Mouse (Mus musculus) midbrain, postnatal 0 days (tissue): ENCODE results near the gene St6gal1. TPM values are rescaled to one million over a fixed set of nuclear protein-coding genes. Genes with fewer than 3 reads are reported as not detected.

Source experiments
- ATAC-seq: fragments of 200-750 bp; cut with Nextera tagmentation; 2 replicates; pipeline ENCODE4 v1.8.0; 2017; ENCODE audit warnings: moderate number of reproducible peaks, mild to moderate bottlenecking, moderate TSS enrichment, moderate library complexity; ENCODE audit not compliant: low FRiP score
- DNase-seq: peaks from one replicate; pipeline ENCODE4 v3.0.0-alpha.2; 2015; ENCODE audit warnings: low spot score
- H3K27ac ChIP-seq: fragments of 300-500 bp; sonication (generic); 2 replicates; pipeline ENCODE4 v1.5.1; 2014; ENCODE audit warnings: low read depth, mild to moderate bottlenecking, low read length, mixed read lengths
- H3K27me3 ChIP-seq: fragments of 300-500 bp; sonication (generic); 2 replicates; pipeline ENCODE4 v1.6.1; 2014; ENCODE audit warnings: low read length, control low read depth, mixed read lengths; ENCODE audit not compliant: insufficient read depth
- H3K36me3 ChIP-seq: fragments of 300-500 bp; sonication (generic); 2 replicates; pipeline ENCODE4 v1.6.1; 2014; ENCODE audit warnings: low read length, control low read depth, mixed read lengths; ENCODE audit not compliant: insufficient read depth
- H3K4me1 ChIP-seq: fragments of 300-500 bp; sonication (generic); 2 replicates; pipeline ENCODE4 v1.6.1; 2014; ENCODE audit warnings: mild to moderate bottlenecking, control low read depth, antibody characterized with exemption, low read length, mixed read lengths; ENCODE audit not compliant: insufficient read depth
- H3K4me2 ChIP-seq: fragments of 300-500 bp; sonication (generic); 2 replicates; pipeline ENCODE4 v1.6.1; 2014; ENCODE audit warnings: low read depth, mild to moderate bottlenecking, low read length, mixed read lengths; ENCODE audit not compliant: poor library complexity, severe bottlenecking
- H3K4me3 ChIP-seq: fragments of 300-500 bp; sonication (generic); 2 replicates; pipeline ENCODE4 v1.5.1; 2014; ENCODE audit warnings: low read depth, mild to moderate bottlenecking, low read length, moderate library complexity
- H3K9ac ChIP-seq: fragments of 300-500 bp; sonication (generic); replicated peaks from 2 replicates; pipeline ENCODE4 v1.6.1; 2014; ENCODE audit warnings: mild to moderate bottlenecking, low read length, moderate library complexity, mixed read lengths; ENCODE audit not compliant: poor library complexity, severe bottlenecking
- H3K9me3 ChIP-seq: fragments of 300-500 bp; sonication (generic); 2 replicates; pipeline ENCODE4 v1.6.1; 2016; ENCODE audit warnings: low read length, control low read depth
- CTCF ChIP-seq: IDR thresholded peaks from 2 replicates; pipeline ENCODE4 v1.5.1; 2016; ENCODE audit warnings: antibody characterized with exemption, mild to moderate bottlenecking
- WGBS: fragments of 180-500 bp; shearing (Covaris S2); extraction: QIAGEN DNeasy Blood & Tissue Kit; methylation state at CpG from one replicate; pipeline ENCODE4 v1.1.7; 2014; 5-methylcytosine and 5-hydroxymethylcytosine counted together
- polyA plus RNA-seq: library from polyadenylated mRNA; unstranded; fragments of >200 nt; fragmentation: Nextera tagmentation; extraction: Ambion mirVana; gene quantifications from 2 replicates; pipeline ENCODE4 v1.2.1, GENCODE M21; 2015
- total RNA-seq: library from RNA; depleted of rRNA; stranded (reverse); fragments of >200 nt; gene quantifications from 2 replicates; pipeline ENCODE4 v1.2.3, GENCODE M21; 2014

The St6gal1 gene
- total and polyA plus RNA-seq, 2 experiments from 2014 or later, result 12.0 to 20.6 TPM

GRCm38 (mm10) chr16:23225069-23225721 is 655 bp downstream of the St6gal1 start:
- H3K4me1 ChIP-seq, result no peaks in the 10 kb centered on the region; the same call in 1 of the 2 replicates
- WGBS, result 1% methylated on average over 42 of the region's 46 CpGs
- peak overlapping the region; percentile 72 for H3K27ac ChIP-seq
- H3K27me3 ChIP-seq, result no peaks in the 10 kb centered on the region
- H3K9me3 ChIP-seq, result no peaks in the 10 kb centered on the region
- H3K9ac ChIP-seq, result peak overlapping the region; percentile 71
- peak overlapping the region; percentile 91 for H3K4me2 ChIP-seq
- no peak for TF ChIP-seq CTCF
- peak overlapping the region; percentile 79 for H3K4me3 ChIP-seq
- no peaks in the 10 kb centered on the region for H3K36me3 ChIP-seq
- DNase-seq, result peak; percentile 56
- peak; percentile 83 for ATAC-seq

- peak overlapping the region; percentile 71 for H3K9ac ChIP-seq
- H3K27me3 ChIP-seq, result no peaks in the 10 kb centered on the region
- peak overlapping the region; percentile 72 for H3K27ac ChIP-seq
- WGBS, result under 1% methylated on average over 28 of the region's 28 CpGs
- peak overlapping the region; percentile 91 for H3K4me2 ChIP-seq
- peak; percentile 66 for DNase-seq
- peak; percentile 61 for TF ChIP-seq CTCF
- H3K4me3 ChIP-seq, result peak overlapping the region; percentile 79
- no peaks in the 10 kb centered on the region for H3K9me3 ChIP-seq
- no peaks in the 10 kb centered on the region; the same call in 1 of the 2 replicates for H3K4me1 ChIP-seq
- ATAC-seq, result peak; percentile 36; the same call in 1 of the 2 replicates
- no peaks in the 10 kb centered on the region for H3K36me3 ChIP-seq
Measured at GRCm38 (mm10) chr16:23225821-23226600, 1.5 kb downstream of the St6gal1 start.

- peak overlapping the region; percentile 91 for H3K4me2 ChIP-seq
- ATAC-seq, result no peak
- WGBS, result 6% methylated on average over 14 of the region's 14 CpGs
Measured at GRCm38 (mm10) chr16:23226601-23227351, 2.2 kb downstream of the St6gal1 start.

GRCm38 (mm10) chr16:23227851-23228250 is 3.3 kb downstream of the St6gal1 start:
- no peaks in the 10 kb centered on the region; the same call in 1 of the 2 replicates for H3K4me1 ChIP-seq
- H3K4me2 ChIP-seq, result peak overlapping the region; percentile 91
- no peaks in the 10 kb centered on the region for H3K36me3 ChIP-seq
- 0 out of 2 replicates have a peak overlapping the region, but pooled peaks have one; percentile 79 for H3K4me3 ChIP-seq
- DNase-seq (no peak), ATAC-seq (no peak)
- H3K9ac ChIP-seq, result no peak overlapping the region
- H3K27ac ChIP-seq, result no peak overlapping the region
- TF ChIP-seq CTCF, result no peak
- WGBS, result 29% methylated on average over 6 of the region's 6 CpGs
- no peaks in the 10 kb centered on the region for H3K9me3 ChIP-seq
- no peaks in the 10 kb centered on the region for H3K27me3 ChIP-seq

More at GRCm38 (mm10) chr16:23226601-23227351, 2.2 kb downstream of the St6gal1 start:
- no peaks in the 10 kb centered on the region for H3K27me3 ChIP-seq
- no peak for TF ChIP-seq CTCF
- H3K4me1 ChIP-seq, result no peaks in the 10 kb centered on the region; the same call in 1 of the 2 replicates
- peak overlapping the region; percentile 72 for H3K27ac ChIP-seq
- no peaks in the 10 kb centered on the region for H3K36me3 ChIP-seq
- DNase-seq, result peak; percentile 66
- H3K9me3 ChIP-seq, result no peaks in the 10 kb centered on the region
- H3K4me3 ChIP-seq, result peak overlapping the region; percentile 79
- peak overlapping the region; percentile 71 for H3K9ac ChIP-seq

- H3K4me2 ChIP-seq, result peak overlapping the region; percentile 91; the same call in 1 of the 2 replicates
- no peak for TF ChIP-seq CTCF
Measured at GRCm38 (mm10) chr16:23228486-23228885, 3.9 kb downstream of the St6gal1 start.

More at GRCm38 (mm10) chr16:23228486-23228885, 3.9 kb downstream of the St6gal1 start:
- ATAC-seq, result no peak
- H3K27ac ChIP-seq, result no peak overlapping the region
- no peaks in the 10 kb centered on the region for H3K9me3 ChIP-seq
- no peaks in the 10 kb centered on the region for H3K27me3 ChIP-seq
- no peaks in the 10 kb centered on the region for H3K36me3 ChIP-seq
- 23% methylated on average over 3 of the region's 3 CpGs for WGBS
- DNase-seq, result no peak
- no peak overlapping the region for H3K9ac ChIP-seq
- no peak overlapping the region for H3K4me3 ChIP-seq
- no peaks in the 10 kb centered on the region; the same call in 1 of the 2 replicates for H3K4me1 ChIP-seq
